Mouse (Mus musculus) spleen, adult 2 months (tissue): ENCODE measurements around the gene Fut7. TPM values are rescaled to one million over a fixed set of nuclear protein-coding genes. Genes with fewer than 3 reads are reported as not detected.

Source experiments
- DNase-seq, 2 experiments: peaks; one replicate each; pipeline versions ENCODE4 v3.0.0 to v3.0.0-alpha.2; 2012 to 2021; ENCODE audit warnings: low spot score in 2 of 2, low read depth in 1 of 2
- H3K27ac ChIP-seq: fragments of 200-500 bp; 2 replicates; pipeline ENCODE4 v1.5.1; 2012; ENCODE audit warnings: low read length, inconsistent platforms; ENCODE audit not compliant: insufficient read depth
- H3K27me3 ChIP-seq: fragments of 200-500 bp; 2 replicates; pipeline ENCODE4 v1.6.1; 2012; ENCODE audit warnings: mild to moderate bottlenecking, moderate library complexity, low read length, inconsistent platforms; ENCODE audit not compliant: control insufficient read depth, insufficient read depth
- H3K36me3 ChIP-seq: fragments of 200-500 bp; 2 replicates; pipeline ENCODE4 v1.6.1; 2012; ENCODE audit warnings: mild to moderate bottlenecking, low read length, inconsistent platforms; ENCODE audit not compliant: control insufficient read depth, insufficient read depth
- H3K4me1 ChIP-seq: fragments of 200-500 bp; 2 replicates; pipeline ENCODE4 v1.6.1; 2011; ENCODE audit warnings: inconsistent platforms; ENCODE audit not compliant: control insufficient read depth, insufficient read depth, insufficient read length
- H3K4me3 ChIP-seq: fragments of 200-500 bp; 2 replicates; pipeline ENCODE4 v1.5.1; 2011; ENCODE audit warnings: mild to moderate bottlenecking, inconsistent platforms; ENCODE audit not compliant: insufficient read depth, insufficient read length; ENCODE audit errors: extremely low read depth
- CTCF ChIP-seq: fragments of 200-500 bp; IDR thresholded peaks from 2 replicates; pipeline ENCODE4 v1.5.1; 2011; ENCODE audit warnings: mild to moderate bottlenecking, inconsistent platforms; ENCODE audit not compliant: insufficient read depth, insufficient read length, insufficient replicate concordance; ENCODE audit errors: extremely low read depth
- POLR2A ChIP-seq: fragments of 200-500 bp; IDR thresholded peaks from 2 replicates; pipeline ENCODE4 v1.6.1; 2011; ENCODE audit warnings: low read depth, low read length, inconsistent platforms
- WGBS: fragments of 180-500 bp; shearing (Covaris S2); methylation state at CpG from one replicate; pipeline ENCODE4 v1.1.7; 2018; 5-methylcytosine and 5-hydroxymethylcytosine counted together
- polyA plus RNA-seq: library from polyadenylated mRNA; depleted of rRNA; stranded (reverse); fragments of >200 nt; gene quantifications from 2 replicates; pipeline ENCODE4 v1.2.3, GENCODE M21; 2012

Gene Fut7
- polyA plus RNA-seq, 1 experiment: 2.4 TPM

DNA sequence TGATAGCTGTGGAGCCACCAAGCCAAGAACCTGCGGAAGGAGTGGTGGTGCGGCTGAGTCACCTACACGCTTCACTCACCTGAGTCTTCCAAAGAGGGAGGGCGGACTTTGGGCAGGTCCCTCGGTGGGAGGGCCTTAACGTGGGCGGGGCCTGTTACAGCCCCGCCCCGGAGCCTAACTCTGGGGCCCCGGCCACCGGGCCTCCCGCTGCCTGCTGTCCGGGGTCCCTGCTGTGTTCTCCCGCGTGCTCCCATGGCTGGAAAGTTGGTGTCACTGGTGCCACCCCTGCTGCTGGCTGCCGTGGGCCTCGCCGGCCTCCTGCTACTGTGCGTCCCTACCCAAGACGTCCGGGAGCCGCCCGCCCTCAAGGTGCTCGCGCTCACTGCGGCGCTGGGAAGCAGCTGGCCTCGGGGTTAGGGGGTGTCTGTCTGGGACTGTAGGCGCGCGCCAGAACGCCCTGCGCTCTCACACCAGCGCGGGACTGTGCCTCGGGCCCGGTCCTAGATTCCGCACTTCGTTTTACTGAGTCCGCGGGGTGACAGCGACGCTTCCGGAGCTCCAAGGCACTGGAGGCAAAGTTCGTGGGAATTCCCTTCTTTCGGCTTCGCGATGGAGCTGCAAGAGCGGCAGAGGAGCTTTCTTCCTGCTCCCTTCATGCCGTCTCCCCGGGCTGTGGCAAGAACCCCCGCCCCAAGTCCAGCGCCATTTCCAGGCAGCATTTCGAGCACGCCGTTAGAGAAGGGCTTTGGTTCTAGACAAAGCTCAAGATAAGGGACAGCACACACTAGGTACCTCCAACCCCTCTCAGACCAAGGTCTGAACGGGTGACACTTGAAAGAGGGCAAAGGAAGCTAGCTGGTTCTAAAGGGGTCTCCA, 27.1 kb upstream of the Fut7 start, which contains the start of gene Entpd2:
Gene Entpd2 (plus strand): TSS at position 154 of the 876 bp plus-strand sequence.
- TF ChIP-seq POLR2A: no peak
- no peak for TF ChIP-seq CTCF
- DNase-seq: no peak
- H3K27me3 ChIP-seq: peaks cover 16% of the 10 kb centered on the region
- H3K4me3 ChIP-seq: peak within 1 kb of the TSS; percentile 32; the same call in 1 of the 2 replicates
- no peak within 1 kb of the TSS for H3K27ac ChIP-seq
- H3K36me3 ChIP-seq: no peaks in the 10 kb centered on the region
- WGBS: 4% methylated on average over 57 of the region's 57 CpGs
- 0 out of 2 replicates have a peak, but pooled peaks cover 4% of the 10 kb centered on the region for H3K4me1 ChIP-seq

DNA sequence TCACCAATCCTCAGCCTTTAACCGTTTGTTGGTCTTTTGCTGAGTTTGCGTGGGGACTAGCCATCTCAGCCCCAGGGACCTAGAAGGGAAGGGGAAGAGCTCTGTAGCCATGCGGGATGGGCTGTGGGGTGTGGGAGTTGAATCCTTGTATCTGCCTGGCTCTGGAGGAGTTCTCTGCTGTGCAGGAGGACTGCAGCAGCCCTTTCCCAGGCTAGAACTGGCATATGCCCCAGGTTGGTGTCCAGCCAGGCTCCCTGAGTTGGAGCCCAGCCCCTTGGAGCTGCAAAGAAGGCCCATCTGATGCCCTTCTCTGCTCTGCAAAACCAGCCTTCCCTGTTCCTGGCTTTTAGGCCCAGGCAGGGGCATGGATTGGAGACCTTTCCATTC, 26.5 kb upstream of the Fut7 start:
- Histone ChIP-seq H3K4me3 (no peak overlapping the region), H3K4me1 (0 out of 2 replicates have a peak, but pooled peaks cover 4% of the 10 kb centered on the region), H3K36me3 (no peaks in the 10 kb centered on the region), H3K27me3 (peaks cover 16% of the 10 kb centered on the region), H3K27ac (no peak overlapping the region)
- 49% methylated on average over 3 of the region's 3 CpGs for WGBS
- DNase-seq: no peak
- TF ChIP-seq POLR2A: no peak
- no peak for TF ChIP-seq CTCF

DNA sequence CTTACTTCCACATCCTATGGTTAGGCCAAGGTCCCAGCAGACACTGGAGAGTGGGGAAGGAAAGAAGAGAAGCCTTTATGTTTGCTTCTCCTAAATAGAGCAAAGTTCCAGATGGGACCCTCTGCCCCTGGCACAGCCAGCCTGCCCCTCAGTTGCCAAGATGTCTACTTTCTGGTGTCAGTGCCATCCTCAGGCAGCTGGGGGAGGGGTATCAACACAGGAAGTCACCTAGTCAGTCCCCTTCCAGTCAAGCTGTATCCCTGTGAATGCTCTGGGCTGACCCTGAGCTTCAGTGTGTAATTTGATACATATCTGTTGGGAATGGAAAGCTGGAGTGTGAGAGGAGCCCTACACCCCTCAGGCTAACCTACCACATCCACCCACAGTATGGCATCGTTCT, 26.1 kb upstream of the Fut7 start:
- no peak for DNase-seq
- Histone ChIP-seq H3K4me1 (0 out of 2 replicates have a peak, but pooled peaks cover 4% of the 10 kb centered on the region), H3K27ac (no peak overlapping the region), H3K4me3 (no peak overlapping the region), H3K36me3 (no peaks in the 10 kb centered on the region), H3K27me3 (peaks cover 16% of the 10 kb centered on the region)
- 62% methylated on average over 1 of the region's 1 CpGs for WGBS
- TF ChIP-seq CTCF (no peak), POLR2A (no peak)

DNA sequence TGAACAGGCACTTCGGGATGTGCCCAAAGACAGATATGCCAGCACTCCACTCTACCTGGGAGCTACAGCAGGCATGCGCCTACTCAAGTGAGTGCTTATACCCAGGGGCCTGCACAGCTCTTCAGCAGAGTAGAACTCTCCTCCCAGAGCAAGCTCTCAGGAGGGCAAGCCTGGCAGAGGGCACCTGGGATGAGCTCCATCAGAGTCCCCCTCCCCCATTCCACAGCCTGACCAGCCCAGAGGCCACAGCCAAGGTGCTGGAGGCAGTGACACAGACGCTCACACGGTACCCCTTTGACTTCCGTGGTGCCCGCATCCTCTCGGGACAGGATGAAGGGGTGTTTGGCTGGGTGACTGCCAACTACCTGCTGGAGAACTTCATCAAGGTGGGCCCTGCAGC, 25.0 kb upstream of the Fut7 start:
- Histone ChIP-seq H3K27me3 (peaks cover 19% of the 10 kb centered on the region), H3K36me3 (no peaks in the 10 kb centered on the region), H3K27ac (no peak overlapping the region), H3K4me3 (no peak overlapping the region), H3K4me1 (peaks cover 7% of the 10 kb centered on the region; the same call in 1 of the 2 replicates)
- no peak for TF ChIP-seq CTCF
- no peak for TF ChIP-seq POLR2A
- DNase-seq: no peak
- 91% methylated on average over 7 of the region's 7 CpGs for whole genome bisulfite sequencing

DNA sequence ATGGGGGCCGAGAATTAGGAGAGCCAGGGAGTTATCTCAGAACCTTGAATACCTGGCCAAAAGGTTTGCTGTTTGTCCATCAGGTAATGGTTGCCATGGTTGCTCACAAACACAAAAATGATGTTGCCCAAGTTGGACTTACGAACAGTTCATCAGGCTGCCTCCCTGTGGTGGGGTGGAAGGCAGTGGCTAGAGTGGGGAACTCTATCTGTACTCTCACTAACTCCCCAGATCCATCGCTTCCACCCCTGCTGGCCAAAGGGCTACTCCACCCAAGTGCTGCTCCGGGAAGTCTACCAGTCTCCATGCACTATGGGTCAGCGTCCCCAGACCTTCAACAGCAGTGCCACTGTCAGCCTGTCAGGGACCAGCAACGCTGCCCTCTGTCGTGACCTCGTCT, 24.0 kb upstream of the Fut7 start, which contains the start of gene Npdc1:
Gene Npdc1 (plus strand): TSS at position 301 of the 400 bp plus-strand sequence.
- Histone ChIP-seq H3K36me3 (no peaks in the 10 kb centered on the region), H3K4me1 (peaks cover 10% of the 10 kb centered on the region; the same call in 1 of the 2 replicates), H3K4me3 (no peak within 1 kb of the TSS), H3K27ac (no peak within 1 kb of the TSS), H3K27me3 (peaks cover 20% of the 10 kb centered on the region)
- no peak for DNase-seq
- 67% methylated on average over 8 of the region's 8 CpGs for WGBS
- TF ChIP-seq POLR2A (no peak), CTCF (no peak)

DNA sequence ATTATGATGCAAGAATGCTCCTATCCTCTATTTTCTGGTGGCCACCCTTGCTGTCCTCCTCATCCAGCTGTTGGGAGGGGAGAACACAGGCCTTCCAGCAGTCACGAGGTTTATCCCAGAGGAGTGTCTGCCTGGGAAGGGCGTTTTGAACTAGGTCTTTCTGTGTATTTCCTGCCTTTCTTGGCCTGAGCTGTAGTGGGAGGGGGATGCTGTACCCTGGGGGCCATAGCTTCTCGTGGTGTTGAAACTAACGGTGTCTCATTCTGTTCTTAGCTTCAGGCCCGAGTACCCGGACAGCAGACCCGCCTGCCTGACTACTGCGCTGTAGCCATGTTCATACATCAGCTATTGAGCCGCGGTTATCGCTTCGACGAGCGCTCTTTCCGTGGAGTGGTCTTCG, 22.8 kb upstream of the Fut7 start:
- TF ChIP-seq POLR2A: no peak
- WGBS: 21% methylated on average over 16 of the region's 16 CpGs
- Histone ChIP-seq H3K27ac (no peak overlapping the region), H3K4me1 (peaks cover 10% of the 10 kb centered on the region; the same call in 1 of the 2 replicates), H3K36me3 (no peaks in the 10 kb centered on the region), H3K27me3 (peaks cover 18% of the 10 kb centered on the region), H3K4me3 (no peak overlapping the region)
- no peak for DNase-seq

DNA sequence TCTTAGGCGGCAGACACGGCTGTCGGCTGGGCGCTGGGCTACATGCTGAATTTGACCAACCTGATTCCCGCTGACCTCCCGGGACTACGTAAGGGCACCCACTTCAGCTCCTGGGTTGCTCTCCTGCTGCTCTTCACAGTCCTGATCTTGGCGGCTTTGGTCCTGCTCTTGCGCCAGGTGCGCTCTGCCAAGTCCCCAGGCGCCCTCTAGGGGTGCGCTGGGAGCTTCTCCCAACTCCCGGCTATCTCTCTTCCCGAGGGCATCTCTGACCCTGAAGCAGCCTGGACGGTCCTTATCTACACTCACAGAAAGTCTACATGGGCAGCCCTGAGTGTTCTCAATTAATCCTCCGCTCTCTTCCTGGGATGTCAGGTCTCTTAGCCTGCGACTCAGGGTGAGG, 22.3 kb upstream of the Fut7 start:
- DNase-seq: peak in 1 of 2 experiments; percentile 19
- Histone ChIP-seq H3K27ac (no peak overlapping the region), H3K4me3 (no peak overlapping the region), H3K27me3 (peaks cover 15% of the 10 kb centered on the region), H3K4me1 (peaks cover 8% of the 10 kb centered on the region; the same call in 1 of the 2 replicates), H3K36me3 (no peaks in the 10 kb centered on the region)
- WGBS: 7% methylated on average over 17 of the region's 17 CpGs
- peak; percentile 48; the same call in 1 of the 2 replicates for TF ChIP-seq CTCF
- TF ChIP-seq POLR2A: no peak
